Mouse (Mus musculus): Measurements from ENCODE around the gene Tas2r120. TPM values are rescaled to one million over a fixed set of nuclear protein-coding genes. Genes with fewer than 3 reads are reported as not detected.
"Not testable (repeated sequence)": the region's sequence is repeated elsewhere in the genome, so short reads cannot be mapped to it uniquely, and the experiment has no call there.

Tas2r120 gene
- polyA plus RNA-seq (2014; fragmentation: Nextera tagmentation; extraction: Ambion mirVana), result not detected in 2 replicates

GRCm38 (mm10) chr6:132656653-132657052, at the start of gene Tas2r120:
Gene Tas2r120 (plus strand): TSS chr6:132656953.
- Histone ChIP-seq H3K27ac (replicated peaks; ENCODE audit: low read depth, low read length) (no peak within 1 kb of the TSS), H3K4me3 (ENCODE audit: low read depth, low read length) (no peak within 1 kb of the TSS), H3K4me1 (ENCODE audit: control insufficient read depth, insufficient read depth, low read length) (no peaks in the 10 kb centered on the region), H3K9ac (replicated peaks; ENCODE audit: low read length) (no peak within 1 kb of the TSS), H3K27me3 (ENCODE audit: control insufficient read depth, insufficient read depth, low read length) (no peaks in the 10 kb centered on the region), H3K9me3 (replicated peaks; ENCODE audit: control insufficient read depth, low read length) (no peaks in the 10 kb centered on the region), H3K36me3 (replicated peaks; ENCODE audit: control insufficient read depth, insufficient read depth, low read depth, low read length) (no peaks in the 10 kb centered on the region), H3K4me2 (ENCODE audit: low read depth, low read length) (no peak within 1 kb of the TSS)
- ATAC-seq (replicated peaks; ENCODE audit: insufficient number of reproducible peaks, low FRiP score, low TSS enrichment, low read depth), result no peak
- DNase-seq (ENCODE audit: low spot score), result no peak

GRCm38 (mm10) chr6:132649399-132649798, 7.4 kb upstream of the Tas2r120 start:
- Histone ChIP-seq H3K27me3 (ENCODE audit: control insufficient read depth, insufficient read depth, low read length) (no peaks in the 10 kb centered on the region), H3K9me3 (replicated peaks; ENCODE audit: control insufficient read depth, low read length) (no peaks in the 10 kb centered on the region), H3K9ac (replicated peaks; ENCODE audit: low read length) (no peak overlapping the region), H3K4me3 (ENCODE audit: low read depth, low read length) (no peak overlapping the region), H3K27ac (replicated peaks; ENCODE audit: low read depth, low read length) (no peak overlapping the region), H3K4me2 (ENCODE audit: low read depth, low read length) (no peak overlapping the region), H3K4me1 (ENCODE audit: control insufficient read depth, insufficient read depth, low read length) (no peaks in the 10 kb centered on the region), H3K36me3 (replicated peaks; ENCODE audit: control insufficient read depth, insufficient read depth, low read depth, low read length) (no peaks in the 10 kb centered on the region)
- ATAC-seq (replicated peaks; ENCODE audit: insufficient number of reproducible peaks, low FRiP score, low TSS enrichment, low read depth) (no peak), DNase-seq (ENCODE audit: low spot score) (peak; percentile 33)

GRCm38 (mm10) chr6:132651426-132651825, 5.3 kb upstream of the Tas2r120 start, which contains the start of gene A630073D07Rik:
Gene A630073D07Rik (minus strand): TSS chr6:132651526.
- Histone ChIP-seq H3K4me2 (ENCODE audit: low read depth, low read length) (no peak within 1 kb of the TSS), H3K4me3 (ENCODE audit: low read depth, low read length) (no peak within 1 kb of the TSS), H3K4me1 (ENCODE audit: control insufficient read depth, insufficient read depth, low read length) (no peaks in the 10 kb centered on the region), H3K9me3 (replicated peaks; ENCODE audit: control insufficient read depth, low read length) (no peaks in the 10 kb centered on the region), H3K27ac (replicated peaks; ENCODE audit: low read depth, low read length) (no peak within 1 kb of the TSS), H3K27me3 (ENCODE audit: control insufficient read depth, insufficient read depth, low read length) (no peaks in the 10 kb centered on the region), H3K36me3 (replicated peaks; ENCODE audit: control insufficient read depth, insufficient read depth, low read depth, low read length) (no peaks in the 10 kb centered on the region), H3K9ac (replicated peaks; ENCODE audit: low read length) (no peak within 1 kb of the TSS)
- WGBS, result 77% methylated on average over 1 of the region's 1 CpGs
- ATAC-seq (replicated peaks; ENCODE audit: insufficient number of reproducible peaks, low FRiP score, low TSS enrichment, low read depth) (no peak), DNase-seq (ENCODE audit: low spot score) (no peak)

GRCm38 (mm10) chr6:132691596-132691995, 34.8 kb downstream of the Tas2r120 start:
- H3K4me2 ChIP-seq (ENCODE audit: low read depth, low read length); H3K27me3 ChIP-seq (ENCODE audit: control insufficient read depth, insufficient read depth, low read length); H3K36me3 ChIP-seq (replicated peaks; ENCODE audit: control insufficient read depth, insufficient read depth, low read depth, low read length); DNase-seq (ENCODE audit: low spot score); H3K4me3 ChIP-seq (ENCODE audit: low read depth, low read length); H3K9ac ChIP-seq (replicated peaks; ENCODE audit: low read length); H3K9me3 ChIP-seq (replicated peaks; ENCODE audit: control insufficient read depth, low read length); H3K4me1 ChIP-seq (ENCODE audit: control insufficient read depth, insufficient read depth, low read length); ATAC-seq (replicated peaks; ENCODE audit: insufficient number of reproducible peaks, low FRiP score, low TSS enrichment, low read depth); H3K27ac ChIP-seq (replicated peaks; ENCODE audit: low read depth, low read length): not testable (repeated sequence)
- 81% methylated on average over 7 of the region's 7 CpGs for WGBS

- Histone ChIP-seq H3K4me3 (ENCODE audit: low read depth, low read length) (no peak within 1 kb of the TSS), H3K4me2 (ENCODE audit: low read depth, low read length) (no peak within 1 kb of the TSS), H3K36me3 (replicated peaks; ENCODE audit: control insufficient read depth, insufficient read depth, low read depth, low read length) (no peaks in the 10 kb centered on the region), H3K9me3 (replicated peaks; ENCODE audit: control insufficient read depth, low read length) (no peaks in the 10 kb centered on the region), H3K4me1 (ENCODE audit: control insufficient read depth, insufficient read depth, low read length) (no peaks in the 10 kb centered on the region), H3K27me3 (ENCODE audit: control insufficient read depth, insufficient read depth, low read length) (no peaks in the 10 kb centered on the region), H3K9ac (replicated peaks; ENCODE audit: low read length) (no peak within 1 kb of the TSS), H3K27ac (replicated peaks; ENCODE audit: low read depth, low read length) (no peak within 1 kb of the TSS)
- ATAC-seq (replicated peaks; ENCODE audit: insufficient number of reproducible peaks, low FRiP score, low TSS enrichment, low read depth) (no peak), DNase-seq (ENCODE audit: low spot score) (no peak)
- WGBS, result 71% methylated on average over 1 of the region's 1 CpGs
Measured at GRCm38 (mm10) chr6:132700907-132701306, 44.2 kb downstream of the Tas2r120 start, which contains the start of gene Tas2r121. Gene Tas2r121 (minus strand): TSS chr6:132701007.

Other genes with a start within 250 kb of the Tas2r120 start
- gene Prh1, start 87.1 kb upstream of the Tas2r120 start, polyA plus RNA-seq (2014; fragmentation: Nextera tagmentation; extraction: Ambion mirVana), result not detected in 2 replicates
- not detected in 2 replicates for gene Prp2, start 61.0 kb upstream of the Tas2r120 start, polyA plus RNA-seq (2014; fragmentation: Nextera tagmentation; extraction: Ambion mirVana)
- not detected in 2 replicates for gene A630073D07Rik, start 5.4 kb upstream of the Tas2r120 start, polyA plus RNA-seq (2014; fragmentation: Nextera tagmentation; extraction: Ambion mirVana)
- not detected in 2 replicates for gene Tas2r121, start 44.1 kb downstream of the Tas2r120 start, polyA plus RNA-seq (2014; fragmentation: Nextera tagmentation; extraction: Ambion mirVana)
- gene Tas2r122, start 55.0 kb downstream of the Tas2r120 start, polyA plus RNA-seq (2014; fragmentation: Nextera tagmentation; extraction: Ambion mirVana), result not detected in 2 replicates
- gene Tas2r115, start 81.1 kb downstream of the Tas2r120 start, polyA plus RNA-seq (2014; fragmentation: Nextera tagmentation; extraction: Ambion mirVana), result not detected in 2 replicates
- not detected in 2 replicates for gene Tas2r124, start 97.8 kb downstream of the Tas2r120 start, polyA plus RNA-seq (2014; fragmentation: Nextera tagmentation; extraction: Ambion mirVana)
- gene Tas2r102, start 105.2 kb downstream of the Tas2r120 start, polyA plus RNA-seq (2014; fragmentation: Nextera tagmentation; extraction: Ambion mirVana), result not detected in 2 replicates
- gene Tas2r136, start 121.2 kb downstream of the Tas2r120 start, polyA plus RNA-seq (2014; fragmentation: Nextera tagmentation; extraction: Ambion mirVana), result not detected in 2 replicates
- not detected in 2 replicates for gene Tas2r117, start 145.9 kb downstream of the Tas2r120 start, polyA plus RNA-seq (2014; fragmentation: Nextera tagmentation; extraction: Ambion mirVana)
- gene Tas2r123, start 190.2 kb downstream of the Tas2r120 start, polyA plus RNA-seq (2014; fragmentation: Nextera tagmentation; extraction: Ambion mirVana), result not detected in 2 replicates
- gene Tas2r116, start 198.5 kb downstream of the Tas2r120 start, polyA plus RNA-seq (2014; fragmentation: Nextera tagmentation; extraction: Ambion mirVana), result not detected in 2 replicates
- not detected in 2 replicates for gene Tas2r110, start 211.1 kb downstream of the Tas2r120 start, polyA plus RNA-seq (2014; fragmentation: Nextera tagmentation; extraction: Ambion mirVana)
- not detected in 2 replicates for gene Tas2r113, start 236.1 kb downstream of the Tas2r120 start, polyA plus RNA-seq (2014; fragmentation: Nextera tagmentation; extraction: Ambion mirVana)

All from embryonic facial prominence, embryonic 11.5 days (tissue).